15 mouse cellular contexts compared by ENCODE assay signal in genomic region chr5:4661420-4662197, GRCm38 (mm10).
DNase-seq lines count a peak whose midpoint lies in the region; ATAC-seq and TF ChIP-seq lines count a peak whose summit lies in the region.
"Had no signal": no experiment of that assay in that cellular context is flagged by ENCODE, and none has a peak within 500 bp of the region (broad histone marks: within the 10 kb centered on the region; RNA-seq: fewer than 3 reads in every experiment).

No protein-coding gene starts in this region.

- no peak for TF ChIP-seq CTCF in lung, postnatal 0 days (IDR thresholded peaks at IDR 0.05)

- H3K4me1 ChIP-seq in heart, embryonic 10.5 days: peaks cover 7% of the 10 kb centered on the region
- no peaks in the 10 kb centered on the region for H3K4me1 ChIP-seq in lung, postnatal 0 days (ENCODE audit: insufficient read depth, low read depth, low read length)
- H3K4me1 ChIP-seq: liver, embryonic 13.5 days; midbrain, embryonic 10.5 days had no signal

- TF ChIP-seq EP300 in lung, postnatal 0 days (IDR thresholded peaks at IDR 0.05): 0 out of 2 replicates have a peak, but pooled peaks have one; percentile 15

- H3K9ac ChIP-seq in lung, postnatal 0 days (replicated peaks; ENCODE audit: low read depth): no peak overlapping the region
- H3K9ac ChIP-seq: hindbrain, embryonic 14.5 days; liver, embryonic 13.5 days had no signal

- no peak overlapping the region for H3K4me3 ChIP-seq in heart, embryonic 10.5 days
- H3K4me3 ChIP-seq in lung, postnatal 0 days (ENCODE audit: low read depth, low read length): no peak overlapping the region
- H3K4me3 ChIP-seq: liver, embryonic 13.5 days; midbrain, embryonic 10.5 days had no signal

- WGBS in heart, embryonic 10.5 days: 46% methylated on average over 12 of the region's 12 CpGs
- WGBS in large intestine, adult 2 months: 23% methylated on average over 12 of the region's 12 CpGs
- WGBS in lung, postnatal 0 days: 9% methylated on average over 12 of the region's 12 CpGs

- H3K36me3 ChIP-seq in heart, embryonic 10.5 days: no peaks in the 10 kb centered on the region
- no peaks in the 10 kb centered on the region for H3K36me3 ChIP-seq in lung, postnatal 0 days (ENCODE audit: insufficient read depth, low read length)
- H3K36me3 ChIP-seq: liver, embryonic 13.5 days; midbrain, embryonic 10.5 days had no signal

- H3K27me3 ChIP-seq in heart, embryonic 10.5 days (ENCODE audit: insufficient read depth, poor library complexity, severe bottlenecking): no peaks in the 10 kb centered on the region
- H3K27me3 ChIP-seq in lung, postnatal 0 days (replicated peaks; ENCODE audit: insufficient read depth, low read length): no peaks in the 10 kb centered on the region
- H3K27me3 ChIP-seq: liver, embryonic 13.5 days had no signal

- ATAC-seq in lung, postnatal 0 days: peak; percentile 44; the same call in 1 of the 2 replicates
- ATAC-seq in activated CD4-positive, CD25-positive, alpha-beta regulatory T cell, adult 4 months: no peak

- no peak for DNase-seq in heart, embryonic 10.5 days (ENCODE audit: low spot score)
- DNase-seq in heart, postnatal 36 days: no peak
- peak; percentile 20 for DNase-seq in MN1 (ENCODE audit: low spot score)
- DNase-seq in large intestine, adult 2 months (ENCODE audit: low read depth, low spot score): peak; percentile 13
- DNase-seq in lung, postnatal 0 days (ENCODE audit: low spot score): peak; percentile 36
- DNase-seq in gastrocnemius, postnatal 10 days: no peak
- DNase-seq in urinary bladder, postnatal 36 days (ENCODE audit: low spot score in 2 of 2): no peak
- DNase-seq: heart, adult 11 months; layer of hippocampus, adult 9-11 months; liver, embryonic 13.5 days; right cerebral cortex, adult 18-20 months; thymus, postnatal 36 days had no signal

- intact Hi-C loops in heart, postnatal 36 days (cut with DNase I): no loop called here

- H3K27ac ChIP-seq in heart, embryonic 10.5 days: peak overlapping the region; percentile 56; the same call in 1 of the 2 replicates
- H3K27ac ChIP-seq in lung, postnatal 0 days (ENCODE audit: low read length): no peak overlapping the region
- H3K27ac ChIP-seq: hindbrain, embryonic 14.5 days; liver, embryonic 13.5 days; midbrain, embryonic 10.5 days had no signal

- H3K9me3 ChIP-seq in heart, embryonic 10.5 days: no peaks in the 10 kb centered on the region
- no peaks in the 10 kb centered on the region for H3K9me3 ChIP-seq in lung, postnatal 0 days (ENCODE audit: low read length)
- H3K9me3 ChIP-seq: liver, embryonic 13.5 days had no signal

- peak overlapping the region; percentile 41 for H3K4me2 ChIP-seq in lung, postnatal 0 days (replicated peaks; ENCODE audit: low read depth, low read length)
- H3K4me2 ChIP-seq: hindbrain, embryonic 14.5 days; liver, embryonic 13.5 days had no signal

Comparison
In these comparisons a context has a peak if more than half of its experiments do, and no peak if none do; other contexts are left out.
1. DNase-seq: peak in MN1 (single experiment), large intestine, adult 2 months (single experiment) and lung, postnatal 0 days (single experiment); none in heart, embryonic 10.5 days (single experiment), heart, postnatal 36 days (0 of 2), gastrocnemius, postnatal 10 days (single experiment) and urinary bladder, postnatal 36 days (0 of 2).